Mouse (Mus musculus) MEL (cell line): ENCODE measurements at regions not wholly inside any gene's neighbourhood (a gene's known extent, or its start where the extent isn't known, plus 50 kb on each side); places are given as distances from the start of the nearest gene placed in this dataset.

Source experiments
- DNase-seq: peaks from one replicate; pipeline ENCODE4 v3.0.0; 2011; ENCODE audit warnings: low read depth, low spot score
- H3K27ac ChIP-seq: 2 replicates; pipeline ENCODE4 v1.5.1; 2012; ENCODE audit warnings: low read depth, mild to moderate bottlenecking, control low read depth, low read length, moderate library complexity; ENCODE audit not compliant: control insufficient read depth
- H3K27me3 ChIP-seq, 2 experiments: fragments of 150-350 bp in 1 of 2; sonication (generic) in 1 of 2; 2 replicates each; pipeline ENCODE4 v1.6.1; 2012; ENCODE audit warnings: low read length in 2 of 2, mild to moderate bottlenecking in 2 of 2, improper control_type of control experiment in 1 of 2, moderate library complexity in 1 of 2; ENCODE audit not compliant: insufficient read depth in 2 of 2, control insufficient read depth in 1 of 2
- H3K36me3 ChIP-seq, 2 experiments: 2 replicates each; pipeline ENCODE4 v1.6.1; 2012 to 2014; ENCODE audit warnings: low read length in 2 of 2, improper control_type of control experiment in 1 of 2, inconsistent platforms in 1 of 2, mild to moderate bottlenecking in 1 of 2; ENCODE audit not compliant: insufficient read depth in 2 of 2, control insufficient read depth in 1 of 2
- H3K4me1 ChIP-seq, 2 experiments: fragments of 150-350 bp in 1 of 2; sonication (generic) in 1 of 2; 2 replicates each; pipeline ENCODE4 v1.6.1; 2012; ENCODE audit warnings: low read length in 2 of 2, improper control_type of control experiment in 1 of 2, mild to moderate bottlenecking in 1 of 2; ENCODE audit not compliant: insufficient read depth in 2 of 2, control insufficient read depth in 1 of 2
- H3K4me3 ChIP-seq, 2 experiments: fragments of 150-350 bp in 1 of 2; sonication (generic) in 1 of 2; 2 replicates each; pipeline ENCODE4 v1.5.1; 2012; ENCODE audit warnings: low read depth in 2 of 2, low read length in 2 of 2, mild to moderate bottlenecking in 2 of 2, moderate library complexity in 2 of 2, control low read depth in 1 of 2, improper control_type of control experiment in 1 of 2; ENCODE audit not compliant: control insufficient read depth in 1 of 2, insufficient read depth in 1 of 2
- H3K79me2 ChIP-seq: 2 replicates; pipeline ENCODE4 v1.6.1; 2012; ENCODE audit warnings: mild to moderate bottlenecking, low read length, moderate library complexity; ENCODE audit not compliant: control insufficient read depth, poor library complexity, insufficient read depth
- H3K9ac ChIP-seq: 2 replicates; pipeline ENCODE4 v1.6.1; 2012; ENCODE audit warnings: low read depth, mild to moderate bottlenecking, control low read depth, low read length, moderate library complexity; ENCODE audit not compliant: control insufficient read depth, poor library complexity, severe bottlenecking
- H3K9me3 ChIP-seq: fragments of 150-350 bp; sonication (generic); replicated peaks from 2 replicates; pipeline ENCODE4 v1.6.1; 2012; ENCODE audit warnings: mild to moderate bottlenecking, low read length, improper control_type of control experiment, moderate library complexity; ENCODE audit not compliant: insufficient read depth
- CHD1 ChIP-seq: IDR thresholded peaks from 2 replicates; pipeline ENCODE4 v1.6.1; 2012; ENCODE audit warnings: low read depth, mild to moderate bottlenecking, inconsistent platforms, low read length, improper control_type of control experiment
- EP300 ChIP-seq, 2 experiments: IDR thresholded peaks; 2 replicates each; pipeline ENCODE4 v1.6.1; 2011; ENCODE audit warnings: improper control_type of control experiment in 2 of 2, low read length in 2 of 2, low read depth in 1 of 2, mild to moderate bottlenecking in 1 of 2
- ETS1 ChIP-seq: IDR thresholded peaks from 2 replicates; pipeline ENCODE4 v1.6.1; 2012; ENCODE audit warnings: low read depth, mild to moderate bottlenecking, inconsistent platforms, low read length, improper control_type of control experiment, moderate library complexity
- GATA1 ChIP-seq: IDR thresholded peaks from 2 replicates; pipeline ENCODE4 v1.6.1; 2011; ENCODE audit warnings: low read depth, low read length, improper control_type of control experiment
- JUND ChIP-seq: IDR thresholded peaks from 2 replicates; pipeline ENCODE4 v1.6.1; 2011; ENCODE audit warnings: low read depth, mild to moderate bottlenecking, improper control_type of control experiment, low read length
- KAT2A ChIP-seq: conservative IDR thresholded peaks from 2 replicates; pipeline ENCODE4 v1.6.1; 2012; ENCODE audit warnings: low read depth, low read length, improper control_type of control experiment, inconsistent platforms
- MAX ChIP-seq: IDR thresholded peaks from 2 replicates; pipeline ENCODE4 v1.6.1; 2011; ENCODE audit warnings: low read length, improper control_type of control experiment
- MEF2A ChIP-seq: IDR thresholded peaks from 2 replicates; pipeline ENCODE4 v1.6.1; 2014; ENCODE audit warnings: low read depth, mild to moderate bottlenecking, inconsistent platforms, low read length, improper control_type of control experiment; ENCODE audit not compliant: poor library complexity, insufficient replicate concordance, severe bottlenecking; ENCODE audit errors: extremely low read depth
- MYB ChIP-seq: IDR thresholded peaks from 2 replicates; pipeline ENCODE4 v1.6.1; 2011; ENCODE audit warnings: mild to moderate bottlenecking, low read depth, low read length, improper control_type of control experiment
- MYC ChIP-seq: IDR thresholded peaks from 2 replicates; pipeline ENCODE4 v1.6.1; 2011; ENCODE audit warnings: low read depth, mild to moderate bottlenecking, low read length, improper control_type of control experiment, moderate library complexity
- NELFE ChIP-seq: IDR thresholded peaks from 2 replicates; pipeline ENCODE4 v1.6.1; 2011; ENCODE audit warnings: low read depth, low read length, improper control_type of control experiment
- NRF1 ChIP-seq: IDR thresholded peaks from 2 replicates; pipeline ENCODE4 v1.6.1; 2014; ENCODE audit warnings: low read depth, mild to moderate bottlenecking, inconsistent platforms, low read length, improper control_type of control experiment, moderate library complexity; ENCODE audit not compliant: poor library complexity, insufficient read depth, severe bottlenecking
- POLR2A ChIP-seq, 2 experiments: IDR thresholded peaks; 2 replicates each; pipeline ENCODE4 v1.6.1; 2011 to 2012; ENCODE audit warnings: low read length in 2 of 2, mild to moderate bottlenecking in 2 of 2, control low read depth in 1 of 2, improper control_type of control experiment in 1 of 2, low read depth in 1 of 2, moderate library complexity in 1 of 2; ENCODE audit not compliant: control insufficient read depth in 1 of 2, insufficient read depth in 1 of 2, poor library complexity in 1 of 2
- RAD21 ChIP-seq: IDR thresholded peaks from 2 replicates; pipeline ENCODE4 v1.6.1; 2011; ENCODE audit warnings: mild to moderate bottlenecking, low read depth, low read length, improper control_type of control experiment
- RCOR1 ChIP-seq: IDR thresholded peaks from 2 replicates; pipeline ENCODE4 v1.6.1; 2012; ENCODE audit warnings: low read depth, mild to moderate bottlenecking, inconsistent platforms, low read length, improper control_type of control experiment
- SMC3 ChIP-seq: IDR thresholded peaks from 2 replicates; pipeline ENCODE4 v1.6.1; 2011; ENCODE audit warnings: low read depth, low read length, improper control_type of control experiment
- TAL1 ChIP-seq: IDR thresholded peaks from 2 replicates; pipeline ENCODE4 v1.6.1; 2012; ENCODE audit warnings: mild to moderate bottlenecking, inconsistent platforms, low read length, moderate library complexity, mixed read lengths
- TBP ChIP-seq: IDR thresholded peaks from 2 replicates; pipeline ENCODE4 v1.8.0; 2011; ENCODE audit warnings: low read depth, low read length, improper control_type of control experiment
- UBTF ChIP-seq: IDR thresholded peaks from 2 replicates; pipeline ENCODE4 v1.6.1; 2012; ENCODE audit warnings: low read depth, mild to moderate bottlenecking, inconsistent platforms, low read length, improper control_type of control experiment, moderate library complexity, borderline replicate concordance; ENCODE audit not compliant: insufficient read depth
- USF1 ChIP-seq: IDR thresholded peaks from 2 replicates; pipeline ENCODE4 v1.6.1; 2014; ENCODE audit warnings: low read depth, mild to moderate bottlenecking, inconsistent platforms, low read length, improper control_type of control experiment, moderate library complexity
- USF2 ChIP-seq, 2 experiments: IDR thresholded peaks; 2 replicates each; pipeline ENCODE4 v1.6.1; 2011 to 2012; ENCODE audit warnings: improper control_type of control experiment in 2 of 2, low read length in 2 of 2, borderline replicate concordance in 1 of 2, inconsistent platforms in 1 of 2, low read depth in 1 of 2, mild to moderate bottlenecking in 1 of 2; ENCODE audit not compliant: insufficient read depth in 1 of 2
- ZC3H11A ChIP-seq: IDR thresholded peaks from 2 replicates; pipeline ENCODE4 v1.6.1; 2012; ENCODE audit warnings: low read depth, mild to moderate bottlenecking, inconsistent platforms, low read length, improper control_type of control experiment

DNA sequence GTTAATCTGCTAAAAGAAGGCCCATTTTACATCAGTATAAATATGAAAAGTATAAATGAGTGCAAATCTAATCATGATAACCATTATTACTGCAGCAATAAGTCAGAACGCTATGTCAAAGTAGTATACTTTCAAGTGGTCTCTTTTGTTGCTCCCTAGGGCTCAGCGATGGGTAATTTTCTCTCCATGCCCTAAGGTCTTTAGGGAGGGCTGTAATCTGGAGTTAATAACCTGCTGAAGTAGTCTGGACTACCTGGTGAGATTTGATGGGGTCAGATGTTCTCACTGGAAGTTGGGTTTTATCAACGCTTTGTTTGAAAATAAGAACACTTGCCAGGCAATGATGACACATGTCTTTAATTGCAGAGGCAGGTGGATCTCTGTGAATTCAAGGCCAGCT, 128.6 kb upstream of the Jade1 start:
- Histone ChIP-seq H3K27ac (no peak overlapping the region), H3K9ac (no peak overlapping the region), H3K27me3 (no peaks in the 10 kb centered on the region), H3K79me2 (no peaks in the 10 kb centered on the region), H3K9me3 (no peaks in the 10 kb centered on the region), H3K36me3 (no peaks in the 10 kb centered on the region), H3K4me1 (no peaks in the 10 kb centered on the region), H3K4me3 (no peak overlapping the region)
- TF ChIP-seq ETS1 (no peak), KAT2A (no peak), TBP (no peak), RAD21 (no peak), CHD1 (no peak), MEF2A (no peak), SMC3 (no peak), USF1 (no peak), GATA1 (no peak), TAL1 (no peak), NELFE (no peak), MAX (no peak), UBTF (no peak), RCOR1 (no peak), USF2 (IDR thresholded peaks at IDR 0.05; ENCODE audit: borderline replicate concordance in 1 of 2, insufficient read depth in 1 of 2, low read depth in 1 of 2, low read length in 2 of 2) (no peak), POLR2A (IDR thresholded peaks at IDR 0.05; ENCODE audit: control insufficient read depth in 1 of 2, insufficient read depth in 1 of 2, low read depth in 1 of 2, low read length in 2 of 2, poor library complexity in 1 of 2) (no peak), MYC (no peak), MYB (no peak), ZC3H11A (no peak), EP300 (IDR thresholded peaks at IDR 0.05; ENCODE audit: low read depth in 1 of 2, low read length in 2 of 2) (no peak)
- DNase-seq: no peak

DNA sequence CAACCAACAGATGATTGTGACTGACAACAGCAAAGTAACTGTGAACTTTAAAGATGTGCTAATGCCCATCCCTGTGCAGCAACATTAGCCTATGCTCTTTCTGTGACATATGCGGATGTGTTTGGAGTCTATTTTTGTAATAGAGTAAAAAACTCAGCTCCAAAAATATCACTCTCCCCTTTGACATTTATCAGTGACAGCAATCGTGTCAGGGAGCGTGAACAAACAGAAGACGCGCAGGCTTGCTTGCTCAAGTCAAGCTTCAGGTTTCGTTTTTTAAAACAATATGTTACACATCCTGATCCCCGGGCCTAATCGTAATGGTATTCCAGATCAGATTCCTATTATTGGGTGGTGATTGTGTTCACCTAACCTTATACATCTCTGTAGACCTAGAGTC, 129.7 kb upstream of the Jade1 start:
- no peak for DNase-seq
- Histone ChIP-seq H3K27ac (no peak overlapping the region), H3K27me3 (no peaks in the 10 kb centered on the region), H3K9ac (no peak overlapping the region), H3K4me3 (no peak overlapping the region), H3K4me1 (no peaks in the 10 kb centered on the region), H3K9me3 (no peaks in the 10 kb centered on the region), H3K36me3 (no peaks in the 10 kb centered on the region), H3K79me2 (no peaks in the 10 kb centered on the region)
- TF ChIP-seq JUND (no peak), GATA1 (no peak), NRF1 (no peak)
